Mouse (Mus musculus) hindlimb bud, embryonic 11.5 days (tissue): ENCODE measurements at regions not wholly inside any gene's neighbourhood (a gene's known extent, or its start where the extent isn't known, plus 50 kb on each side); places are given as distances from the start of the nearest gene placed in this dataset.

Source experiments
- DNase-seq: peaks from one replicate; pipeline ENCODE4 v3.0.0-alpha.2; 2012; ENCODE audit warnings: low read depth, low spot score; ENCODE audit errors: extremely low spot score

GRCm38 (mm10) chr3:20590143-20590542, 223.2 kb upstream of the Agtr1b start:
- DNase-seq = peak; percentile 6

DNA sequence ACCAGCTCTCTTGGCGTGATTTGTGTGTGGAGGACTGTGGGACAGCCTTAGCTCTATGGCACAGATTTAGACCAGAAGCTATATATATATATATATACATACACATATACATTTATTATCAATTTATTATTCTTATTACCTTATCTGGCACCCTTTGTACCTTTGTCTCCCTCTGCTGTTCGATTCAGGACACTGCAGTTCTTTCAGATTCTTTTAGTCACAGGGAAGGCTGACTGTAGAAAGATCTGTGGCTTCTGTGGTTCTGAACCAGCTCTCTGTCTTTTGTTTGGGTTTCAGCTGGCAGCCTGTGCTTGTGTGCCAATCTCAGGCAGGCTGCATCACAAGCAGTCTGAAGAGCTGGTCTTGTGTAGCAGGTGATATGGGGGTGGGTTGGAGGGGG, 184.6 kb upstream of the Agtr1b start:
- DNase-seq = no peak

GRCm38 (mm10) chr3:20543991-20544390, 177.0 kb upstream of the Agtr1b start:
- no peak for DNase-seq

DNA sequence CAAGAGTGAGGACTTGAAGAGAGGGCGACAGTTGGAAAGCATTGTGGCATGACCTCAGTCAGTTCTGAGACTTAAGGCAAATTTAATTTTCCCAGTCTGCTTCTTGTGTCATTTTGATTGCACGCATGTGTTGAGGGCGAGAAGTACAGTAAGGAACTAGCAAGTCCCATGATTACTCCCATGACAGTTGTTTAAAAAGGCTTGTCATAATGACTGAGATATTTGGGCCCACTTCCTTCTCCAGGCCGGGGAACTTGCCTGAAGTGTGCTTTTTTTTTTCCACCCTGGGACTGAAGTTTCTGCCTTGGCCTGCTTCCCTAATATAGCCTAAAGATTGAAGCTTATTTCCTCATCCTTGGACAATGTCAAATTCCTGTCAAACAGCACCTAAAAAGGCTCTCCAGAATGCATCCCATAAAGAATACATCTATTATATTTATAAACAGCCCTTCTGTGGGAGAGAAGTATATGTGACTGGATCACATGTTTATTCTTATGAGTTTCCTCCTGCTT, 171.6 kb upstream of the Agtr1b start:
- no peak for DNase-seq

GRCm38 (mm10) chr3:20520738-20521137, 153.8 kb upstream of the Agtr1b start:
- DNase-seq = peak; percentile 62

GRCm38 (mm10) chr3:20509192-20509591, 142.2 kb upstream of the Agtr1b start:
- peak; percentile 39 for DNase-seq

DNA sequence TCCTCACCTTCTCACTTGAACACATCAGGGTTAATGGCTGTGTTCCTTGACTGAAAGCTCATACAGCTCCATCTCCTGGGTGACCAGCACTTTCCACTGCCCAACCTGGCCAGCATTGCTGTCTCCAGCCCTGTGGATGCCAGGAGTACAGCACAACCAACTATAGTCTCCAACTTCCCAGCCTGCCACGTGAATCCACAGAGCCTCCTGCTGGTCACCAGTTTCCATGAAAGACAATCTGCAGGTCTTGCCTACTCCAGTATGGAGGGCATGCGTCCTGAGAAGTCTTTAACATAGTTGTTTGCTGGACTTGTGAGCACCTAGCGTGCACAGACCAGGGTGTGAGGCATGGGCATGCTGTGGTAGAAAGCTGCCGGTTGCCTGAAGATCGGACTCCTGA, 138.6 kb upstream of the Agtr1b start:
- no peak for DNase-seq
